Mouse (Mus musculus) regulatory T cell (primary cell): ENCODE data around the gene Srrd.

Experiments
- in situ Hi-C: fragments of 300-600 bp; cut with MboI, MseI; formaldehyde crosslinking; loops from one replicate; pipeline ENCODE4 v1.15.1; 2025; ENCODE audit warnings: high pct_unique_total_duplicates

The Srrd gene

GRCm38 (mm10) chr5:112289236-112289635, 53.6 kb downstream of the Srrd start:
- in situ Hi-C loops, result no loop called here

GRCm38 (mm10) chr5:112288193-112289141, 54.4 kb downstream of the Srrd start:
- in situ Hi-C loops, result no loop called here

GRCm38 (mm10) chr5:112287652-112288051, 55.2 kb downstream of the Srrd start:
- in situ Hi-C loops, result no loop called here
